ENCODE assay signal across 28 mouse cellular contexts in the genomic region with DNA sequence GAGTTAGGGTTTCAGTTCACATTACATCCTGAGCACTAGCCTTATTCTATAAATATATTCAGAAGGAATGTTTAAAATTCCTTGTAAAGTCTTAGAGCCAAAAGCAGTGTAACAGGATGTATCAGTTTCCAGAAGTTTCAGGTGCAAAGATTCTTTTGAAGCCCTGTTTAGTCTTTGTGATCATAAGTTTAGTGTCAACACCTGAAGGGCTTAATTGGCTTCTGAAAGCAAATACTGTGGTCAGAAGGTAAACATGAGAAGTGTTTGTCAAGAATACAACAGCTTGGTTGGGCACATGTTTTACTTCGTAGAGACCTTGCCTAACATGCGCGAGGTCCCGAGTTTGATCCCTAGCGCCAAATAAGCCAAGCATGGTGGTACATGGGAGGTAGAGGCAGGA. TPM values are rescaled to one million over a fixed set of nuclear protein-coding genes. Genes with fewer than 3 reads are reported as not detected.
DNase-seq lines count a peak whose midpoint lies in the region; ATAC-seq and TF ChIP-seq lines count a peak whose summit lies in the region.
"Had no signal": no experiment of that assay in that cellular context is flagged by ENCODE, and none has a peak within 500 bp of the region (broad histone marks: within the 10 kb centered on the region; RNA-seq: fewer than 3 reads in every experiment).

No protein-coding gene starts in this region.

- H3K36me3 ChIP-seq in embryonic facial prominence, embryonic 14.5 days (ENCODE audit: control insufficient read depth, insufficient read depth, low read length), result peaks cover 13% of the 10 kb centered on the region; the same call in 1 of the 2 replicates
- H3K36me3 ChIP-seq in embryonic facial prominence, embryonic 10.5 days (replicated peaks), result peaks cover 9% of the 10 kb centered on the region
- peaks cover 14% of the 10 kb centered on the region for H3K36me3 ChIP-seq in liver, adult 2 months (ENCODE audit: control insufficient read depth, insufficient read depth, low read length)
- peaks cover 8% of the 10 kb centered on the region for H3K36me3 ChIP-seq in liver, embryonic 12.5 days
- no peaks in the 10 kb centered on the region for H3K36me3 ChIP-seq in lung, embryonic 14.5 days (ENCODE audit: insufficient read depth)
- H3K36me3 ChIP-seq: hindbrain, embryonic 15.5 days had no signal

- peaks cover 4% of the 10 kb centered on the region; the same call in 1 of the 2 replicates for H3K9me3 ChIP-seq in embryonic facial prominence, embryonic 14.5 days (ENCODE audit: control insufficient read depth, low read length)
- H3K9me3 ChIP-seq in embryonic facial prominence, embryonic 10.5 days, result peaks cover 5% of the 10 kb centered on the region; the same call in 1 of the 2 replicates
- H3K9me3 ChIP-seq in liver, embryonic 12.5 days (replicated peaks), result peaks cover 6% of the 10 kb centered on the region; the same call in 1 of the 2 replicates
- H3K9me3 ChIP-seq in lung, embryonic 14.5 days (ENCODE audit: low read depth, low read length), result no peaks in the 10 kb centered on the region
- H3K9me3 ChIP-seq: embryonic facial prominence, embryonic 15.5 days; hindbrain, embryonic 12.5 days; hindbrain, embryonic 15.5 days had no signal

- TF ChIP-seq POLR2A in liver, adult 2 months (IDR thresholded peaks at IDR 0.05; ENCODE audit: extremely low read depth, insufficient read depth, low read length), result no peak
- no peak for TF ChIP-seq POLR2A in lung, adult 2 months (IDR thresholded peaks at IDR 0.05; ENCODE audit: borderline replicate concordance, extremely low read depth, low read depth, low read length)

- peaks cover 6% of the 10 kb centered on the region; the same call in 1 of the 2 replicates for H3K4me1 ChIP-seq in embryonic facial prominence, embryonic 14.5 days (ENCODE audit: control insufficient read depth, insufficient read depth, low read length)
- peaks cover 9% of the 10 kb centered on the region for H3K4me1 ChIP-seq in embryonic facial prominence, embryonic 10.5 days
- peaks cover 9% of the 10 kb centered on the region for H3K4me1 ChIP-seq in liver, adult 2 months (ENCODE audit: control insufficient read depth, insufficient read depth, low read length)
- peaks cover 9% of the 10 kb centered on the region for H3K4me1 ChIP-seq in liver, embryonic 12.5 days
- H3K4me1 ChIP-seq in lung, embryonic 14.5 days (ENCODE audit: insufficient read depth), result peaks cover 4% of the 10 kb centered on the region; the same call in 1 of the 2 replicates
- peaks cover 4% of the 10 kb centered on the region; the same call in 1 of the 2 replicates for H3K4me1 ChIP-seq in lung, adult 2 months (ENCODE audit: control insufficient read depth, insufficient read depth, low read length)
- H3K4me1 ChIP-seq: heart, embryonic 10.5 days had no signal

- peak; percentile 30 for DNase-seq in embryonic facial prominence, embryonic 14.5 days (ENCODE audit: low spot score)
- DNase-seq in embryonic facial prominence, embryonic 10.5 days (ENCODE audit: low spot score), result no peak
- DNase-seq in liver, adult 2 months (ENCODE audit: extremely low read depth, low read depth, low spot score), result peak; percentile 84
- DNase-seq in lung, embryonic 14.5 days, result peak; percentile 62
- no peak for DNase-seq in lung, postnatal 14 days
- peak; percentile 58 for DNase-seq in lung, postnatal 36 days
- no peak for DNase-seq in lung, adult 2 months
- DNase-seq: adrenal gland, adult 8-10 months; adrenal gland, postnatal 25 days; cerebellum, adult 11-12 months; cerebellum, adult 8-10 months; cerebellum, postnatal 10 days; cerebellum, postnatal 36 days; embryo, embryonic 11 days; forebrain, postnatal 0 days; gastrocnemius, adult 2 months; gastrocnemius, postnatal 25 days; heart, adult 2 months had no signal

- H3K4me2 ChIP-seq in embryonic facial prominence, embryonic 14.5 days (ENCODE audit: low read depth, low read length), result no peak overlapping the region
- H3K4me2 ChIP-seq in liver, embryonic 12.5 days, result no peak overlapping the region
- H3K4me2 ChIP-seq in lung, embryonic 14.5 days, result peak overlapping the region; percentile 87; the same call in 1 of the 2 replicates
- H3K4me2 ChIP-seq: hindbrain, embryonic 12.5 days had no signal

- H3K4me3 ChIP-seq in embryonic facial prominence, embryonic 14.5 days (ENCODE audit: low read depth, low read length), result no peak overlapping the region
- H3K4me3 ChIP-seq in embryonic facial prominence, embryonic 10.5 days, result no peak overlapping the region
- peak overlapping the region; percentile 51 for H3K4me3 ChIP-seq in liver, adult 2 months (ENCODE audit: insufficient read depth, low read depth, low read length)
- no peak overlapping the region for H3K4me3 ChIP-seq in liver, embryonic 12.5 days
- no peak overlapping the region for H3K4me3 ChIP-seq in lung, embryonic 14.5 days (ENCODE audit: low read depth, low read length)
- H3K4me3 ChIP-seq in lung, adult 2 months (replicated peaks; ENCODE audit: extremely low read depth, low read depth, low read length), result no peak overlapping the region
- H3K4me3 ChIP-seq: gastrocnemius, adult 2 months; heart, adult 2 months; heart, embryonic 10.5 days; hindbrain, embryonic 12.5 days; hindbrain, embryonic 15.5 days had no signal

- no peak overlapping the region for H3K9ac ChIP-seq in embryonic facial prominence, embryonic 14.5 days (ENCODE audit: low read depth, low read length)
- H3K9ac ChIP-seq in liver, adult 2 months (ENCODE audit: low read depth, low read length), result no peak overlapping the region
- H3K9ac ChIP-seq in liver, embryonic 12.5 days, result no peak overlapping the region
- no peak overlapping the region for H3K9ac ChIP-seq in lung, embryonic 14.5 days
- H3K9ac ChIP-seq: embryonic facial prominence, embryonic 15.5 days; forebrain, postnatal 0 days; hindbrain, embryonic 12.5 days; hindbrain, embryonic 15.5 days had no signal

- no peak for TF ChIP-seq CTCF in liver, adult 2 months (IDR thresholded peaks at IDR 0.05; ENCODE audit: low read depth, low read length)
- no peak for TF ChIP-seq CTCF in lung, embryonic 14.5 days (IDR thresholded peaks at IDR 0.05; ENCODE audit: low read depth)
- no peak for TF ChIP-seq CTCF in lung, adult 2 months (IDR thresholded peaks at IDR 0.05; ENCODE audit: insufficient read depth, low read length)

- H3K27me3 ChIP-seq in embryonic facial prominence, embryonic 14.5 days (replicated peaks; ENCODE audit: control insufficient read depth, insufficient read depth, low read length), result no peaks in the 10 kb centered on the region
- H3K27me3 ChIP-seq in embryonic facial prominence, embryonic 10.5 days (replicated peaks; ENCODE audit: low read depth, poor library complexity, severe bottlenecking), result no peaks in the 10 kb centered on the region
- H3K27me3 ChIP-seq in liver, adult 2 months (ENCODE audit: control insufficient read depth, insufficient read depth, low read length), result no peaks in the 10 kb centered on the region
- peaks cover 10% of the 10 kb centered on the region; the same call in 1 of the 2 replicates for H3K27me3 ChIP-seq in liver, embryonic 12.5 days (replicated peaks)
- no peaks in the 10 kb centered on the region for H3K27me3 ChIP-seq in lung, embryonic 14.5 days (ENCODE audit: insufficient read depth, low read length)
- H3K27me3 ChIP-seq: embryonic facial prominence, embryonic 15.5 days; hindbrain, embryonic 12.5 days; hindbrain, embryonic 15.5 days had no signal

- 85% methylated on average over 5 of the region's 5 CpGs for WGBS in embryonic facial prominence, embryonic 14.5 days
- WGBS in embryonic facial prominence, embryonic 10.5 days, result 95% methylated on average over 5 of the region's 5 CpGs
- 26% methylated on average over 5 of the region's 5 CpGs for WGBS in liver, adult 2 months
- WGBS in liver, embryonic 12.5 days (ENCODE audit: insufficient replicate concordance), result 86% methylated on average over 5 of the region's 5 CpGs
- WGBS in lung, embryonic 14.5 days, result 57% methylated on average over 5 of the region's 5 CpGs
- WGBS in lung, adult 2 months, result 73% methylated on average over 5 of the region's 5 CpGs

- no peak; the same call in 1 of the 2 replicates for ATAC-seq in embryonic facial prominence, embryonic 14.5 days (ENCODE audit: low read depth)
- ATAC-seq in liver, embryonic 12.5 days, result no peak
- ATAC-seq in lung, embryonic 14.5 days (ENCODE audit: insufficient read depth), result no peak
- ATAC-seq: activated CD4-positive, CD25-positive, alpha-beta regulatory T cell, adult 4 months; forebrain, embryonic 14.5 days; forebrain, postnatal 0 days had no signal

- peaks cover 4% of the 10 kb centered on the region; the same call in 1 of the 2 replicates for H3K79me2 ChIP-seq in liver, adult 2 months (ENCODE audit: control insufficient read depth, insufficient read depth, low read length)

- no peak overlapping the region for H3K27ac ChIP-seq in embryonic facial prominence, embryonic 14.5 days (replicated peaks; ENCODE audit: low read depth, low read length)
- H3K27ac ChIP-seq in embryonic facial prominence, embryonic 10.5 days (replicated peaks), result no peak overlapping the region
- H3K27ac ChIP-seq in liver, adult 2 months (replicated peaks; ENCODE audit: insufficient read depth, low read depth, low read length), result peak overlapping the region; percentile 91
- no peak overlapping the region for H3K27ac ChIP-seq in liver, embryonic 12.5 days
- H3K27ac ChIP-seq in lung, embryonic 14.5 days (ENCODE audit: low read depth), result no peak overlapping the region
- H3K27ac ChIP-seq: embryonic facial prominence, embryonic 15.5 days; gastrocnemius, adult 2 months; heart, adult 2 months; heart, embryonic 10.5 days; hindbrain, embryonic 12.5 days; hindbrain, embryonic 15.5 days had no signal

RNA-seq across cellular contexts. Expression of a gene that starts 1.7 kb away (rescaled TPM):
- 4.8 and 5.0 TPM in 2 replicates for polyA plus RNA-seq in embryonic facial prominence, embryonic 14.5 days (2014; fragmentation: Nextera tagmentation; extraction: Ambion mirVana)
- polyA plus RNA-seq in embryonic facial prominence, embryonic 10.5 days (2016; fragmentation: Nextera tagmentation; extraction: Ambion mirVana), result 4.9 and 5.7 TPM in 2 replicates
- total RNA-seq in liver, adult 2 months (2014; rRNA removed), result 67.9 and 68.5 TPM in 2 replicates
- polyA plus RNA-seq in liver, adult 2 months (2012; rRNA removed), result 8.7 and 12.1 TPM in 2 replicates
- 1.8 TPM in 2 replicates for polyA plus RNA-seq in liver, embryonic 12.5 days (2016; fragmentation: Nextera tagmentation; extraction: Ambion mirVana)
- 3.9 and 4.3 TPM in 2 replicates for polyA plus RNA-seq in lung, embryonic 14.5 days (2014; fragmentation: Nextera tagmentation; extraction: Ambion mirVana)
- 1.5 and 2.1 TPM in 2 replicates for polyA plus RNA-seq in lung, adult 2 months (2012; rRNA removed)

RNA-seq across cellular contexts. Expression of a gene that starts 31.8 kb away (rescaled TPM):
- polyA plus RNA-seq in embryonic facial prominence, embryonic 14.5 days (2014; fragmentation: Nextera tagmentation; extraction: Ambion mirVana), result 285 and 291 TPM in 2 replicates
- polyA plus RNA-seq in embryonic facial prominence, embryonic 10.5 days (2016; fragmentation: Nextera tagmentation; extraction: Ambion mirVana), result 333 and 338 TPM in 2 replicates
- 166 and 211 TPM in 2 replicates for total RNA-seq in liver, adult 2 months (2014; rRNA removed)
- polyA plus RNA-seq in liver, adult 2 months (2012; rRNA removed), result 84.5 and 88.1 TPM in 2 replicates
- 211 and 216 TPM in 2 replicates for polyA plus RNA-seq in liver, embryonic 12.5 days (2016; fragmentation: Nextera tagmentation; extraction: Ambion mirVana)
- polyA plus RNA-seq in lung, embryonic 14.5 days (2014; fragmentation: Nextera tagmentation; extraction: Ambion mirVana), result 295 and 298 TPM in 2 replicates
- 29.5 and 52.0 TPM in 2 replicates for polyA plus RNA-seq in lung, adult 2 months (2012; rRNA removed)

RNA-seq across cellular contexts. Expression of a gene that starts 32.0 kb away (rescaled TPM):
- polyA plus RNA-seq in embryonic facial prominence, embryonic 14.5 days (2014; fragmentation: Nextera tagmentation; extraction: Ambion mirVana), result 1.0 and 1.2 TPM in 2 replicates
- 1.2 and 1.5 TPM in 2 replicates for polyA plus RNA-seq in embryonic facial prominence, embryonic 10.5 days (2016; fragmentation: Nextera tagmentation; extraction: Ambion mirVana)
- not detected in 2 replicates for total RNA-seq in liver, adult 2 months (2014; rRNA removed)
- polyA plus RNA-seq in liver, adult 2 months (2012; rRNA removed), result not detected in 2 replicates
- polyA plus RNA-seq in liver, embryonic 12.5 days (2016; fragmentation: Nextera tagmentation; extraction: Ambion mirVana), result 0.48 and 0.61 TPM in 2 replicates
- polyA plus RNA-seq in lung, embryonic 14.5 days (2014; fragmentation: Nextera tagmentation; extraction: Ambion mirVana), result 1.3 and 1.5 TPM in 2 replicates
- polyA plus RNA-seq in lung, adult 2 months (2012; rRNA removed), result not detected in 2 replicates
- total RNA-seq: adrenal gland, adult 8-10 months; adrenal gland, postnatal 25 days; forebrain, postnatal 0 days; gastrocnemius, adult 2 months; gastrocnemius, postnatal 25 days; heart, adult 2 months; heart, postnatal 25 days had no signal
- polyA plus RNA-seq: activated CD4-positive, CD25-positive, alpha-beta regulatory T cell, adult 4 months; cortical plate, adult 2 months; frontal cortex, adult 2 months; heart, adult 2 months had no signal

RNA-seq across cellular contexts. Expression of a gene that starts 55.2 kb away (rescaled TPM):
- polyA plus RNA-seq in embryonic facial prominence, embryonic 14.5 days (2014; fragmentation: Nextera tagmentation; extraction: Ambion mirVana), result 35.8 and 40.2 TPM in 2 replicates
- polyA plus RNA-seq in embryonic facial prominence, embryonic 10.5 days (2016; fragmentation: Nextera tagmentation; extraction: Ambion mirVana), result 46.0 and 48.7 TPM in 2 replicates
- 53.8 and 58.7 TPM in 2 replicates for total RNA-seq in liver, adult 2 months (2014; rRNA removed)
- 7.1 and 7.7 TPM in 2 replicates for polyA plus RNA-seq in liver, adult 2 months (2012; rRNA removed)
- 17.9 and 18.2 TPM in 2 replicates for polyA plus RNA-seq in liver, embryonic 12.5 days (2016; fragmentation: Nextera tagmentation; extraction: Ambion mirVana)
- polyA plus RNA-seq in lung, embryonic 14.5 days (2014; fragmentation: Nextera tagmentation; extraction: Ambion mirVana), result 44.3 and 45.9 TPM in 2 replicates
- polyA plus RNA-seq in lung, adult 2 months (2012; rRNA removed), result 3.6 and 8.2 TPM in 2 replicates

Comparison
In these comparisons a context has a peak if more than half of its experiments do, and no peak if none do; other contexts are left out.
1. DNase-seq: peak in embryonic facial prominence, embryonic 14.5 days (single experiment), liver, adult 2 months (single experiment), lung, embryonic 14.5 days (single experiment) and lung, postnatal 36 days (single experiment); none in embryonic facial prominence, embryonic 10.5 days (single experiment), lung, postnatal 14 days (single experiment) and lung, adult 2 months (single experiment).